Mouse (Mus musculus) bone marrow macrophage, adult 2 months (primary cell): Measurements from ENCODE around the gene Dennd5a. TPM values are rescaled to one million over a fixed set of nuclear protein-coding genes. Genes with fewer than 3 reads are reported as not detected.

Experiments used
- H3K27ac ChIP-seq: 2 replicates; pipeline ENCODE4 v1.5.1; 2012; ENCODE audit warnings: low read depth, low read length; ENCODE audit not compliant: insufficient read depth
- H3K4me1 ChIP-seq: 2 replicates; pipeline ENCODE4 v1.6.1; 2012; ENCODE audit warnings: low read length; ENCODE audit not compliant: control insufficient read depth, insufficient read depth
- H3K4me3 ChIP-seq: 2 replicates; pipeline ENCODE4 v1.5.1; 2012; ENCODE audit warnings: mild to moderate bottlenecking, low read length, moderate library complexity; ENCODE audit not compliant: insufficient read depth
- CTCF ChIP-seq: IDR thresholded peaks from 2 replicates; pipeline ENCODE4 v1.5.1; 2012; ENCODE audit warnings: low read depth, mild to moderate bottlenecking, low read length, moderate library complexity
- POLR2A ChIP-seq: IDR thresholded peaks from 2 replicates; pipeline ENCODE4 v1.6.1; 2012; ENCODE audit warnings: mild to moderate bottlenecking, low read depth, low read length, borderline replicate concordance
- polyA plus RNA-seq: library from polyadenylated mRNA; stranded (reverse); fragments of >200 nt; gene quantifications from 2 replicates; pipeline ENCODE4 v1.2.4, GENCODE M21; 2012; ENCODE audit not compliant: missing spikeins, insufficient read depth, insufficient read length

Gene Dennd5a
- polyA plus RNA-seq, 1 experiment, result 159 TPM

DNA sequence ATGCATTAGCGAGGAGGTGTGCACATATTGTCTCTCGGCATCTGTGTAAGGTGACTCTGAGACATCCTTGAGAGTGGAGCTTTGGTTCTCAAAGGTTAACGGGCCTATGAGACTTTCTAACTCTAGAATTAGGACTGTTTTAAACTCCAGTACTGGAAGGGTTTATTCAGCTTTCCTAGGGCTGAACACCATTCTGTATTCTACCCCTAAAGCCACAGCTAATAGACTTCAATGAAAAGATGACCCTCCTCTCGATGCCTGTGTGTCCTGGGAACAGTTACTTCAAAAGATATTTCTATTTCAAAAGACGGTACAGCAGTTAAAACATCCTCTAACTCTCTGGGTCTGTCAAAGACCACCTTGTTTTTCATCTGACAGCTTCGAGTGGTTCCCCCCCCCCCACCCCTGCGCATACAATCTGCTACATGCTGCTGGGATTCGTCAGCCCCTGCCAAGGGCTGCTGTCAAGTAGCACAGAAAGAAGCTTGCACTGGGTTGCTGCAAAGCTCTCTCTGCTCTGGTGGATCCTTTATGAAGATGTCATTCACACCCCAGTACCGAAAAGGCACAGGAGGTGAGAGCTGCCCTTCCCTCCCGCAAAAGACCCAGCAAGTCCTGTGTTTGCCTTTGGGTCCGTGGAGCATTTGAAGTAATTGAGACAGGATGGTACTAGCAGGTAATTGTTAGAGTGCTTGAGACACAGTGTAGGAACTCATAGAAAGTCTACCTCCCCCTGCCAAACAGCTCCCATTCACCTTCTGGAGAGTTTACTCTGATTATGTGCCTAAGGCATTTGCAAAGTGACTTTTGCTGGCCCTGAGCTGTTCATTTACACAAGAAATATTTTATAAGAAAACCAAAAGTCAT, 111.2 kb downstream of the Dennd5a start:
- TF ChIP-seq CTCF (no peak), POLR2A (no peak)
- H3K27ac ChIP-seq, result no peak overlapping the region
- no peaks in the 10 kb centered on the region for H3K4me1 ChIP-seq
- no peak overlapping the region for H3K4me3 ChIP-seq

DNA sequence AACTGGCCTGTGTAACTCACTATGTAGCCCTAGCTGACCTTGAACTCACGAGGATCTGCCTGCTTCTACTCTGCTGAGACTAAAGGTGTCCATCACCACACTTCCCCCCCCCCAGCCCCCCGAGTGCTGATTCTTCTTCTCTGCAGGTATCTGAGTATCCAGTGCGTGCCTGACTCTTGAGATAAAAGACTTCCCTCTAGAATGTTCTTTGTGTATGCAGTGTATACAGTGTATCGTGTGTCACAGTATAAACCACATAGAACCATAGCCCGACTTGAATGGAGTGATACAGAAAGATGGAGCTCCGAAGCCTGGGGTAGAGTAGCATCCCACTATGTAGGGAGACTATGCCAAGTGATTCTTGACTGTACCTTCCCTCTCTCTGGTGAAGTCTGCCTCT, 116.2 kb downstream of the Dennd5a start:
- TF ChIP-seq POLR2A (no peak), CTCF (no peak)
- no peak overlapping the region for H3K4me3 ChIP-seq
- H3K4me1 ChIP-seq, result no peaks in the 10 kb centered on the region
- no peak overlapping the region for H3K27ac ChIP-seq

Other genes starting within 250 kb of the Dennd5a start
- not detected in 2 replicates for gene BC051019, start 236.6 kb downstream of the Dennd5a start, polyA plus RNA-seq
- not detected in 2 replicates for gene Ascl3, start 228.7 kb downstream of the Dennd5a start, polyA plus RNA-seq
- 91.0 and 101 TPM in 2 replicates for gene Tmem9b, start 207.6 kb downstream of the Dennd5a start, polyA plus RNA-seq
- gene Nrip3, start 178.4 kb downstream of the Dennd5a start, polyA plus RNA-seq, result not detected in 2 replicates
- gene Scube2, start 94.8 kb downstream of the Dennd5a start, polyA plus RNA-seq, result not detected in 2 replicates
- 43.1 and 47.3 TPM in 2 replicates for gene Tmem41b, start 26.5 kb upstream of the Dennd5a start, polyA plus RNA-seq
- 51.7 and 55.2 TPM in 2 replicates for gene Ipo7, start 57.8 kb upstream of the Dennd5a start, polyA plus RNA-seq
- 17.4 and 22.2 TPM in 2 replicates for gene Zfp143, start 100.7 kb upstream of the Dennd5a start, polyA plus RNA-seq
- 7.1 and 7.2 TPM in 2 replicates for gene Wee1, start 161.6 kb upstream of the Dennd5a start, polyA plus RNA-seq